24 mouse cellular contexts compared by ENCODE assay signal in genomic region chr2:128731514-128731913, GRCm38 (mm10). TPM values are rescaled to one million over a fixed set of nuclear protein-coding genes. Genes with fewer than 3 reads are reported as not detected.
DNase-seq lines count a peak whose midpoint lies in the region; TF ChIP-seq lines count a peak whose summit lies in the region.
"Had no signal": no experiment of that assay in that cellular context is flagged by ENCODE, and none has a peak within 500 bp of the region (broad histone marks: within the 10 kb centered on the region; RNA-seq: fewer than 3 reads in every experiment).

No protein-coding gene starts in this region.

- peak; percentile 24 for DNase-seq in adrenal gland, postnatal 14 days
- no peak for DNase-seq in adrenal gland, postnatal 36 days
- DNase-seq in 3134 (ENCODE audit: extremely low read depth, insufficient read length, low spot score) (peak; percentile 31), NIH3T3 (ENCODE audit: low read depth) (peak; percentile 49)
- DNase-seq in cerebellum, postnatal 4 days (ENCODE audit: low spot score in 2 of 2) = no peak
- DNase-seq in lung, postnatal 4 days = no peak
- no peak for DNase-seq in spleen, postnatal 36 days (ENCODE audit: low spot score in 2 of 2)
- DNase-seq: adrenal gland, postnatal 10 days; cerebellum, adult 11-12 months; cerebellum, adult 8-10 months; cerebellum, postnatal 10 days; cerebellum, postnatal 36 days; gastrocnemius, postnatal 25 days; heart, adult 18-20 months; heart, postnatal 14 days; heart, postnatal 4 days had no signal

- no peak for TF ChIP-seq POLR2A in embryonic fibroblast, embryonic 13.5 days (IDR thresholded peaks at IDR 0.05; ENCODE audit: low read depth, low read length)

- no peak overlapping the region for H3K4me3 ChIP-seq in embryonic fibroblast, embryonic 13.5 days (ENCODE audit: insufficient read depth, low read length)
- H3K4me3 ChIP-seq: forebrain, embryonic 12.5 days; forebrain, embryonic 15.5 days; heart, embryonic 13.5 days had no signal

- peaks cover 16% of the 10 kb centered on the region for H3K4me1 ChIP-seq in embryonic fibroblast, embryonic 13.5 days (ENCODE audit: control insufficient read depth, insufficient read depth, low read length)
- H3K4me1 ChIP-seq: forebrain, embryonic 12.5 days; forebrain, embryonic 15.5 days had no signal

- no peak for TF ChIP-seq CTCF in embryonic fibroblast, embryonic 13.5 days (IDR thresholded peaks at IDR 0.05; ENCODE audit: borderline replicate concordance, insufficient read depth, low read length)

- peak overlapping the region; percentile 47; the same call in 1 of the 2 replicates for H3K27ac ChIP-seq in embryonic fibroblast, embryonic 13.5 days (ENCODE audit: insufficient read depth, low read length)
- H3K27ac ChIP-seq: forebrain, embryonic 12.5 days; forebrain, embryonic 15.5 days; heart, embryonic 13.5 days; hindbrain, embryonic 14.5 days; hindbrain, postnatal 0 days had no signal

RNA-seq across cellular contexts. Expression of gene Mertk, which starts 32.8 kb away (rescaled TPM):
- total RNA-seq in adrenal gland, postnatal 14 days (2021) = 11.7 and 14.0 TPM in 2 replicates
- 10 to 100 TPM in 1 of 2 experiments, 1 to 10 TPM in 1; 9.1 to 15.4 TPM for total RNA-seq in adrenal gland, postnatal 36 days (2021)
- 7.3 and 9.3 TPM in 2 replicates for polyA plus RNA-seq in embryonic fibroblast, embryonic 13.5 days (2011; ENCODE audit: insufficient read length, low read depth, missing spikeins)
- total RNA-seq: MEL had no signal
- polyA plus RNA-seq: activated CD4-positive, CD25-positive, alpha-beta regulatory T cell, adult 4 months had no signal

RNA-seq across cellular contexts. Expression of gene Anapc1, which starts 44.3 kb away (rescaled TPM):
- total RNA-seq in adrenal gland, postnatal 14 days (2021) = 75.0 and 76.9 TPM in 2 replicates
- 10 to 100 TPM; 69.7 to 75.5 TPM for total RNA-seq in adrenal gland, postnatal 36 days (2021)
- 125 and 128 TPM in 2 replicates for polyA plus RNA-seq in embryonic fibroblast, embryonic 13.5 days (2011; ENCODE audit: insufficient read length, low read depth, missing spikeins)

Comparison
In these comparisons a context has a peak if more than half of its experiments do, and no peak if none do; other contexts are left out.
1. DNase-seq: peak in adrenal gland, postnatal 14 days (single experiment), 3134 (single experiment) and NIH3T3 (single experiment); none in adrenal gland, postnatal 36 days (0 of 2), cerebellum, postnatal 4 days (0 of 2), lung, postnatal 4 days (0 of 2) and spleen, postnatal 36 days (0 of 2).